Mouse (Mus musculus): ENCODE measurements at regions not wholly inside any gene's neighbourhood (a gene's known extent, or its start where the extent isn't known, plus 50 kb on each side); places are given as distances from the start of the nearest gene placed in this dataset.

DNA sequence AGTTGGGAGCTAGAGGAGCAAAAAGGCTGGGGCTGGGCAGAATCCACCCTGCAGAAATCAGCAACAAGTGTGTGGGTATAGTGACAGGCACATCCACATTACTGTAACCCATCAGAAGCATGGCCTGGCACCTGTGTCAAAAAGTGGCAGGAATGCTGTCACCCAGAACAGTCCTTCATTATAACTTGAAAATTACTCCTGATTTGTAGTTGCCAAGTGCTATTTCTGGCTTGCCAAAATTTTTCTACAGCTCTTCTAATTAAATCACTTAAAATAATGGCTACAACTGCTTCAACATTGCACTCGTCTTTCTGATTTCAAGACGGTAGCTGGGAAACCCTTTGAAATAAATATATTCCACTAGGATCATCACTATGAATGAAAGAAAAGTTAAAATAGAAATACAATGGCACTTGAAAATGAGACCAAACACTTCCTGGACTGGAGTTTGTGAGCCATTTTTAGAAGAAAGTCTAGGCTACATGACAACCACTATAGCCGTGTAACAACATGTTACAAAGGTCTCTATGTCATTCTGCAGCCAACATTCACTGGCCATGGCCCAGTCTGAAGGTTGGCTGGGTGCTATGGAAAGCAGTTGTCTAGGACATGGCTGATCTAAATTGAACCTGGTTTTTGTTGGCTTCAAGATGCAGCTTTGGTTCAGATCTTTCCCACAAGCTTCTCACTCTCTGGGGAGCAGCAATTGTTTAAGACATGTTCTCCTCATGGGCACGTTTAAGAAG is 190.6 kb upstream of the Tapt1 start:
- Histone ChIP-seq H3K9ac (no peak overlapping the region), H3K9me3 (no peaks in the 10 kb centered on the region), H3K4me3 (no peak overlapping the region), H3K36me3 (no peaks in the 10 kb centered on the region), H3K27ac (no peak overlapping the region), H3K4me2 (replicated peaks) (no peak overlapping the region), H3K27me3 (no peaks in the 10 kb centered on the region), H3K4me1 (no peaks in the 10 kb centered on the region)
- ATAC-seq (ENCODE audit: insufficient number of reproducible peaks, insufficient read depth, low FRiP score, low TSS enrichment) = no peak
- WGBS = 83% methylated on average over 4 of the region's 4 CpGs

DNA sequence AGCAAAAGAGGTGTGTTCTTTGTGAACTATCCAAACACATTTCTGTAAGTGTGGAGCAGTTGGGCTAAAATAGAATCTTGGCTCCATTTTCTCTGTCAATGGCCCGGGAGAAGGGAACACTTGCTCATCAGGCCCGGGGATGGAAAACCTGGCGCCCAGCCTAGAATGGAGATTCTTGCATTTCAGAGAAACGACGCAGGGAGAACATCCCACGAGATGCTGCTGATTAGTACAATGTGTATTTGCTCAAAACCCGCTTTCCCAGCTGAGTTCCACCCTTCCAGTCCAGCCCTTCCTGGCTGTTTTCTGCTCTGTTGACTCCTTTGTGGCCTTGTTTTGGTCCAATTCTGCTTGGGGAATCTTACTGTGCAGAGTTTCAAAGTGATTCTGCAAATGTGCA is 188.0 kb upstream of the Tapt1 start:
- Histone ChIP-seq H3K27ac (0 out of 2 replicates have a peak overlapping the region, but pooled peaks have one; percentile 23), H3K9ac (no peak overlapping the region), H3K4me1 (no peaks in the 10 kb centered on the region), H3K9me3 (no peaks in the 10 kb centered on the region), H3K4me3 (no peak overlapping the region), H3K36me3 (no peaks in the 10 kb centered on the region), H3K4me2 (replicated peaks) (no peak overlapping the region), H3K27me3 (no peaks in the 10 kb centered on the region)
- 46% methylated on average over 7 of the region's 7 CpGs for WGBS
- ATAC-seq (ENCODE audit: insufficient number of reproducible peaks, insufficient read depth, low FRiP score, low TSS enrichment) = no peak

DNA sequence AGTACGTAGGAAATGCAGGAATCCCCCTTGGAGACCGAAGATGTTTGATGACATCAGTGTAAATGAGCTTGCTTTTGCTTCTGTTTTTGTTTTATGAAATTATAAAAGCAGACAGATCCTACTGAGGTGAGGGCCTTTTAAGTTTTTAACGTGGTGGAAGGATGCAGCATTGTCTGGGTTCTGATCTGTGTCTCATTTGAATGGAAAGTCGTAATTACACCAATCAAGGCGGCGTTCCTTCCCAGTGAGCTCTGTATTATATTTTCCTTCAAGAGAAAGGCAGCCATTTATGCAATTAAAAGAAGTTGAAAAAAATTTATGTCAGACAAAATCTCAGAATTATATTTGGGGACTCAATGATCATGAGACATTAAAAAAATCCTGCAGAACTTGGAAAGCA is 176.9 kb upstream of the Tapt1 start:
- Histone ChIP-seq H3K9me3 (no peaks in the 10 kb centered on the region), H3K4me2 (replicated peaks) (no peak overlapping the region), H3K36me3 (no peaks in the 10 kb centered on the region), H3K4me1 (no peaks in the 10 kb centered on the region), H3K4me3 (no peak overlapping the region), H3K9ac (no peak overlapping the region), H3K27me3 (no peaks in the 10 kb centered on the region), H3K27ac (no peak overlapping the region)
- 66% methylated on average over 6 of the region's 6 CpGs for WGBS
- ATAC-seq (ENCODE audit: insufficient number of reproducible peaks, insufficient read depth, low FRiP score, low TSS enrichment) = no peak

DNA sequence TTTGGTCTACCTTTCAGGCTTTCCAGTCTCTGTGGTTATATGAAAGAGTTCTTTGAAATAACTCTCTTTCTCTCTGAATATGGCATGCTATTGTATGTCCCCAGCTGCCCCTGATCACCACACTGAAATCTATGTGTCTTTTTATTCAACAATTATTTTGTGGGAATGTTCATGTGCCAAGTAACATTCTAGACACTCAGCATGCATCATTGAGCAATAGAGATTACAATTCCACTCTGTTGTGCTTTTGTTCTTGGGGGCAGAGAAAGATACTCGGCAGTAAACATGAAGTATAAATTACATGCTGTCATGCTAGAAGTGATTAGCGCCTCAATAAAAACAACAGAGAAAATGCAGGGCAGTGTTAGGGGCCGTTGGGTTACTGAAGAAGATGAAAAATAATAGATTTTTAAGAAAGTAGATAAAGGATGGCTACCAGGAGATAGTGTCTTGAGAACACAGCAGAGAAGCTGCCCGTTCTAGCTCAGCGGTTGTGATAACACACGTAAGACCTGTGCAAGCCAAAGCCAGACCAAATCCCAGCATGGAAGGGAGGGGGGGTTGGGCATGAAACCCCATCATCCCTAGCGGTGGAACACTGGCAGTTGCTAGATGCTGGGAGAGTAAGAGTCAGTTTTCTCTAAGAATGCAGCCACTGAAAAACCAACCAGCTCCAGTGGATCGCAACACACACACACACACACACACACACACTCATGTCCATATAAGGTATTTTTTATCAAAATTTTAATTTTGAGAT is 174.3 kb upstream of the Tapt1 start:
- Histone ChIP-seq H3K27me3 (no peaks in the 10 kb centered on the region), H3K27ac (no peak overlapping the region), H3K4me2 (replicated peaks) (no peak overlapping the region), H3K4me3 (no peak overlapping the region), H3K9me3 (no peaks in the 10 kb centered on the region), H3K36me3 (no peaks in the 10 kb centered on the region), H3K9ac (no peak overlapping the region), H3K4me1 (no peaks in the 10 kb centered on the region)
- ATAC-seq (ENCODE audit: insufficient number of reproducible peaks, insufficient read depth, low FRiP score, low TSS enrichment) = no peak
- 80% methylated on average over 8 of the region's 8 CpGs for WGBS

DNA sequence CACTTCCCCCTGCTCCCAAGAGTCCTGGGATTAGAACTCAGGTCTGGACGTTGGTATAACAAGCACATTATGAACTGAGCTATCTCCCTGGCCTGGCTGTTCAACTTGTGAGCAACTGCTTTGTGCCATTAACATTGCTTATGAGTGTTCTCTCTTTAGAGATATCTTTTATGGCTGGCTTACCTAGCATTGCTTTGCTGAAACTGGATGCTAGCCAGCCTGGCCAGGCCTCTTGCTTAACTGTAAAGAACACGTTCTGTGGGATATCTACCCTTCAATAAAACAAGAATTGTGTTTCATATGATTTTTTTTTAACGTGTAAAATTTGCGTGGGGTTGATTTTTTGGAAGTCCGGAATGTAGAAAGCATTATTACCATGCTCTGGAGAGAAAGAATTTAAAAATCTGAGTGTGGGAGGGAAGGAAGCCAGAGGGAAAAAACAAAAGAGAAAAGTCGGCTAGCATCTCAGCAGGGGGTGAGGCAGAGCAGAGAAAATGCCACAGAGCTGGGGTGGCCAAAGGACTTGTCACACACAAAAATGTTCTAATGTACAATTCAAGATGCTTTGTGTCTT is 160.9 kb upstream of the Tapt1 start:
- no peak overlapping the region for H3K9ac ChIP-seq
- H3K27me3 ChIP-seq = no peaks in the 10 kb centered on the region
- H3K4me1 ChIP-seq = peaks cover 15% of the 10 kb centered on the region
- ATAC-seq (ENCODE audit: insufficient number of reproducible peaks, insufficient read depth, low FRiP score, low TSS enrichment) = no peak
- H3K9me3 ChIP-seq = no peaks in the 10 kb centered on the region
- no peak overlapping the region for H3K4me3 ChIP-seq
- no peaks in the 10 kb centered on the region for H3K36me3 ChIP-seq
- no peak overlapping the region for H3K4me2 ChIP-seq (replicated peaks)
- 49% methylated on average over 6 of the region's 6 CpGs for WGBS
- no peak overlapping the region for H3K27ac ChIP-seq

DNA sequence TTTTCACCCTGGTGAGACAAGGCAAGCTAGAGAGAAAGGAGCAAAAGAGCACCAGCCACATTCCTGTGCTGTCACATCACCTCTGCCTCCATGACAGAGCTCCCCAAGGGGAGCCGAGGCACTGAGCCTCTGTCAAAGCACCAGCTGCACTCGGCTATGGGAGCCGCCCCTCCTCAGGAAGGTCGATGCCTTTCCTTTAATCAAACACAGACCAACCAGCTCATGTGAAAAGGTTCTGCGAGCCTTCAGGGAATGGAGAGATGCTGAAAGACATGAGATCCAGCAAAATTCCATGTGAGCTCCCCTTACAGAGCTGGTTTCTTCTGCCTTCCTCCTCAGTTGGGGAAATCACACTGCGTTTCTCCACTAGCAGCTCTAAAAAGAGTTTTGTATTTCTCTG is 159.8 kb upstream of the Tapt1 start:
- peaks cover 15% of the 10 kb centered on the region for H3K4me1 ChIP-seq
- peak overlapping the region; percentile 5; the same call in 1 of the 2 replicates for H3K4me2 ChIP-seq (replicated peaks)
- WGBS = 11% methylated on average over 6 of the region's 6 CpGs
- peak overlapping the region; percentile 57; the same call in 1 of the 2 replicates for H3K27ac ChIP-seq
- H3K4me3 ChIP-seq = no peak overlapping the region
- no peaks in the 10 kb centered on the region for H3K27me3 ChIP-seq
- no peak for ATAC-seq (ENCODE audit: insufficient number of reproducible peaks, insufficient read depth, low FRiP score, low TSS enrichment)
- no peaks in the 10 kb centered on the region for H3K36me3 ChIP-seq
- no peak overlapping the region for H3K9ac ChIP-seq
- H3K9me3 ChIP-seq = no peaks in the 10 kb centered on the region

DNA sequence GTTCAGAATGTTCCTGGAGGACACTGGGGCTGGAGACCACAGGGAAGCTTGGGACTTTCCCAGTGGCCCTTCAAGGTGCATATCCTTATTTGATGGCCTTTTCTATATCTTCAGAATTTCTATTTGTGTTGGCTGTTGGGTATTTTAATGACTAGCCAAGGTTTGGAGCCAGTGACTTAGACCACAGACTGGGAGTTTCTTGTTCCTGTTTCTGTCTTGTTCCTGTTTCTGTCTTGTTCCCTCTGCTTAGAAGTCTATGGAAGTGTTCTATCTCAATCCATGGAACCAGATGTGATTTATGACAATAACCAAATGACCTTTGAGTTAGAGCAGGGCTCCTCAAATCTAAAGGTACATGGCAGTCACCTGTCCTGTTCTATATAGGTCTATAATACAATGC is 156.6 kb upstream of the Tapt1 start:
- Histone ChIP-seq H3K9me3 (no peaks in the 10 kb centered on the region), H3K4me3 (no peak overlapping the region), H3K4me2 (replicated peaks) (no peak overlapping the region), H3K4me1 (peaks cover 15% of the 10 kb centered on the region), H3K36me3 (no peaks in the 10 kb centered on the region), H3K27ac (no peak overlapping the region), H3K9ac (no peak overlapping the region), H3K27me3 (no peaks in the 10 kb centered on the region)
- ATAC-seq (ENCODE audit: insufficient number of reproducible peaks, insufficient read depth, low FRiP score, low TSS enrichment) = no peak

DNA sequence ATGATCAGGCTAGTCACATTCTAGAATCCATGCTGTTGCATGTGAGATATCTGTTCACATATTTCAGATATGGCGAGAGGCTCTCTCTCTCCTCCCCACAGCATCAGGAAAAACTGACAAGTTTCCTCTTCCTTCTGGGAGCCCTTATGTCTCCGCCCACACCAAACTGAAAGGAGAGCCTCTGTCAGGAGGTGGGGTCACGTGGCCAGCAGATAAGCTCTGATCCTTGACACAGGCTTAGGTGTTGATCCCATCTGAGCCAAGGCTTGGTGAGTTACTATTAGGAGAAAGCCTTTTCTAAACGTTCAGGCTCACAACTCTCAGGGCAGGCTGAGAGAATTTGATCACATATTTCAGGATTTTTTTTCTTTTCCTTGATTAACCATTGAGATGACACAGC is 143.6 kb upstream of the Tapt1 start:
- Histone ChIP-seq H3K27ac (no peak overlapping the region), H3K4me1 (no peaks in the 10 kb centered on the region), H3K9me3 (no peaks in the 10 kb centered on the region), H3K36me3 (no peaks in the 10 kb centered on the region), H3K4me2 (replicated peaks) (no peak overlapping the region), H3K9ac (no peak overlapping the region), H3K27me3 (no peaks in the 10 kb centered on the region), H3K4me3 (no peak overlapping the region)
- 31% methylated on average over 4 of the region's 4 CpGs for WGBS
- no peak for ATAC-seq (ENCODE audit: insufficient number of reproducible peaks, insufficient read depth, low FRiP score, low TSS enrichment)

DNA sequence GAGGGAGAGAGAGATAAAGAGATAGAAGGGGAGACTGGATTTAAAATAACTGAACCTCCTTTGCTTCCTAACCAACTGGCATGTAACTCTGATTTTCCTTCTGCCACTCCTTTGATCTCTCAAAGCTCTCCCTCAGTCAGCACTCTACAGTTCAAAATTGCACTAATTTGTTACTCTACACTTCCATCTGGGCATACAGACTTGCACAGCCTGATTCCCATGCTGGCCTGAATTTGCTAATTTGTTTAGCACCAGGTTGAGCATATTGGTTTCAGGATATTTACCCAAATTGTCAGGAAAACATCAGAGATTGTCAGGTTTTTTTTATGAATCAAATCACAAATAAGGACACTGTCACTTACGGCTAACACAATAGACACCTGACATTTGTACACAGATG is 125.9 kb upstream of the Tapt1 start:
- H3K4me2 ChIP-seq (replicated peaks) = no peak overlapping the region
- H3K27me3 ChIP-seq = no peaks in the 10 kb centered on the region
- H3K4me1 ChIP-seq = no peaks in the 10 kb centered on the region
- ATAC-seq (ENCODE audit: insufficient number of reproducible peaks, insufficient read depth, low FRiP score, low TSS enrichment) = no peak
- no peaks in the 10 kb centered on the region for H3K36me3 ChIP-seq
- no peak overlapping the region for H3K4me3 ChIP-seq
- H3K9me3 ChIP-seq = no peaks in the 10 kb centered on the region
- no peak overlapping the region for H3K27ac ChIP-seq
- no peak overlapping the region for H3K9ac ChIP-seq
- WGBS = 93% methylated on average over 1 of the region's 1 CpGs

DNA sequence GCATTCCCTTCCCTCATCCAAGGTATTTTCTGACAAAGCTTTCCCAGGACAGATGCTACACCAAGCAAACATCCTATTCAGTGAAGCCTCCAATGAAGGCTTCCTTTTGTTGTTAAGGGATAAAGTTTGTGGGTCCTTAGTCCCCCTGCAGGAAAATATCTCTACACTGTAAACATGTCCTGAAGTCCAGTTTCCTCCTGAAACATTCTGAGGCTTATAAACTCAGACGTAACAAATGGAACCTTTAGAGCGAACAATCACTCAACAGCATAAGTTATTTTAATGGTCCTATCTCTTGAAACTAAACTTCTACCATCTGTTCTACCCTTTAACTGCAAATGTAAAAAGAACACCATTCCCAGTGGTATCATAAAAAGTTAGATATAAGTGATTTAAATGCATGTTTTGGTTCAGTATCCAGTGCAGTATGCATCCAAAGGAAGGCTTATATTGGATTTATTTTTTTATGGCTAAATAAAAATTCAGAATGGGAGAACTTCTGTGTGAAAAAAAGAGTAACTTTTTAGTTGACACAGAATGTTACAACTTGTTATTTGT is 115.1 kb upstream of the Tapt1 start:
- WGBS = 82% methylated on average over 2 of the region's 2 CpGs
- Histone ChIP-seq H3K4me1 (no peaks in the 10 kb centered on the region), H3K27ac (no peak overlapping the region), H3K4me2 (replicated peaks) (no peak overlapping the region), H3K27me3 (no peaks in the 10 kb centered on the region), H3K9me3 (no peaks in the 10 kb centered on the region), H3K36me3 (no peaks in the 10 kb centered on the region), H3K4me3 (no peak overlapping the region), H3K9ac (no peak overlapping the region)
- ATAC-seq (ENCODE audit: insufficient number of reproducible peaks, insufficient read depth, low FRiP score, low TSS enrichment) = no peak

DNA sequence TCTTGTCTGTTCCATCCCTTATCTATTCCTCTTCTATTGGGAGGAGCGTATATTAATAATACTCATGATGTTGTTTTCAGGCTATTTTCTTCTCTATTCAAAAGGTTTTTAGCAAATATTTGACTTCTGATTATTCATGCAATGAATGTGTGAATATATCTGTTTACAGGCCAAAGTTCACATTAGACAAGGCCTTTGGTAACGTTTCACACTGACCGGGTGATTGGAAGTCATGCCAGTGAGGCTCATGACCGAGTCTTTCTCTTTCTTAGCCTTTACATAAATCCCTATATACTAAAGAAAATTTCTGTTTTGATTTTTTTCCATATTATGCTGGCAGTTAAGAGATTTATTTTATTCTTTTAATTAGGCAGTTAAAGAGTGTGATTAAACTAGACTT is 112.2 kb upstream of the Tapt1 start:
- no peak overlapping the region for H3K4me3 ChIP-seq
- no peaks in the 10 kb centered on the region for H3K4me1 ChIP-seq
- no peak overlapping the region for H3K27ac ChIP-seq
- no peaks in the 10 kb centered on the region for H3K27me3 ChIP-seq
- WGBS = 88% methylated on average over 4 of the region's 4 CpGs
- no peaks in the 10 kb centered on the region for H3K36me3 ChIP-seq
- no peak overlapping the region for H3K9ac ChIP-seq
- no peaks in the 10 kb centered on the region for H3K9me3 ChIP-seq
- ATAC-seq (ENCODE audit: insufficient number of reproducible peaks, insufficient read depth, low FRiP score, low TSS enrichment) = no peak
- no peak overlapping the region for H3K4me2 ChIP-seq (replicated peaks)

DNA sequence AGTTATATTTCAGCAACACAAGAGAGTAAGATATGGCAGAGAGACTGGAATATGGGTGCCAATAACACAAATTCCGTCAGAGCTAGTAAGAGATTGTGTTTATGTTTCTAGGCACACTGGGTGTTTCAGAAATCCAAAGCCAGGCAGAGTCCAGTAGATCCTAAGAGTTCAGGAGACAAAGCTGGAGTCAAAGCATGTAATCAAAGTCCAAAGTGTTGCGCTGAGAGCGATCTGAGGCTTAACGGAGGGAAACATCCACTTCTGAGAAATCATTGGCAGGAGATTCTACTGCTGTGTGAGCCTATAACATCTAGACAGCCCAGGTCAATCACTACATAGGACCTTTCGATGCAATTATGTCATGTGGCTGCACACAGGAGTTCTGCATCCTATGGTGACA is 109.3 kb upstream of the Tapt1 start:
- H3K27ac ChIP-seq = no peak overlapping the region
- H3K4me3 ChIP-seq = no peak overlapping the region
- H3K27me3 ChIP-seq = no peaks in the 10 kb centered on the region
- WGBS = 83% methylated on average over 5 of the region's 5 CpGs
- no peaks in the 10 kb centered on the region for H3K36me3 ChIP-seq
- H3K9me3 ChIP-seq = no peaks in the 10 kb centered on the region
- no peak overlapping the region for H3K9ac ChIP-seq
- no peaks in the 10 kb centered on the region for H3K4me1 ChIP-seq
- H3K4me2 ChIP-seq (replicated peaks) = no peak overlapping the region
- no peak for ATAC-seq (ENCODE audit: insufficient number of reproducible peaks, insufficient read depth, low FRiP score, low TSS enrichment)

Data from embryonic facial prominence, embryonic 12.5 days (tissue).